Mouse (Mus musculus): ENCODE measurements around the gene Irx5.
A peak's percentile ranks its signal among the peaks of the same experiment; 100 is the strongest.

Gene Irx5

DNA sequence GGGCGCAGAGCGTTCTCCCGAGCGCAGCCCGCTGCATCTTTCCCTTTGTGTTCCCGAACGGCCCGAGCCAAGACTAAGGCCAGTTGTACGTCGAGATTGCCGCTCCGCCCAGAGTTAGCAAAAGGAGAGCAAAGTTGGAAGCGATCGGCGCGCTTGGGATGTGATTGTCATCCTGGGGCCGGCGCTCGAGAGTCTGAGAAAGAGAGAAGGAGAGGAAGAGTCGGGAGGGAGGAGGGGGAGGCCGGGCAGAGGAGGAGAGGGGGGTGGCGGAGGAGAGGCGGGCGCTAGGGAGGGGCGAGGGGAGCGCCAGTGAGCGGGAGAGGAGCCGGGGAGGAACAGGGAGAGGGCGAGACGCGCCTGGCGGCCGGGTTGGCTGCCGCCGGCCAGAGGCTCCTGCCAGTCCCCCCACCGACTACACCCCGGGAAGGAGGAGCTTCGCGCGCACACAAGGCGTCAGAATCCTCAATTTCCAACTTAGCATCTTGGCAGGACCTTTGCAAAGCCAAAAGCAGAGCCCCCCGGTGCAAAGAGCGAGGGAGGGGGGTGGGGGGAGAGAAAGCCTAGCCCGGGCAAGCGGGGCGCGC lies at the start of gene Irx5:
Gene Irx5 (plus strand): TSS at position 228 of the 584 bp plus-strand sequence.
- DNase-seq (ENCODE audit: low spot score in 2 of 2): no peak

DNA sequence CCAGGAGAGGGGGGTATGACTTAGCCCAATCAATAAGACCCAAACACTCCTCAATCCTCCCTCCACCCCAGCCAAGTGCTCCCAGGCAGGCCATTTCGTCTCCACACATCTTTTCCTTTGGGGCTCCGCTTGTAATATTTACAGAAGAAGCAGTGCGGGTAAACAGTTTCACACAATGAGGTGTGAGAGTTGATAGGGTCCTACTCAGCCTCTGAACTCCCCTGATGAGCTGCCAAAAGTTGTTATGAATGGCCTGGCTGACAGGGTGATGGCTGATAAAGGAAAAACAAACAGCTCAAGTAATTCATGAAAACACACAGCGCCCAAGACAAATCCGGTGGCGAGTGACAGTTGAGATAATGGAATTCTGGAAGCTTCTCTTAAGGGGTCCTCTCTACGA lies 45.2 kb upstream of the Irx5 start:
- DNase-seq (ENCODE audit: low spot score in 2 of 2): no peak

DNA sequence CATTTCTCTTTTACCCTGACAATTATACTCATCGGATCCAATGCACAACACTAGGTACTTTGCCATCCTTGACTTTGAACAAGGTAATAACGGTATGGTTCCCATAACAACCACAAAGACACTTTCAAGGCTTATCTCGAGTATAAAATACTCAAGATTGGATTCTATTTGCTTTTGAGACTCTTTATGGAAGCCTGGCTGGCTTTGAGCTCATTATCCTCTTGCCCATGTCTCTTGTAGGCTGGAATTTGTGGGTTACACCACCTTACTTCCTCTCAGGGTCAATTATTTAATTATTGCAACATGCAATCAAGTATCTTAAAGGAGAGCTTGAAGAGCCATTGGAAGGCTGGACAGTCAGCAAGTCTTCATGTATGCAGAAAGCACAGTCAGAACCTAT lies 43.7 kb upstream of the Irx5 start:
- no peak for DNase-seq (ENCODE audit: low spot score in 2 of 2)

DNA sequence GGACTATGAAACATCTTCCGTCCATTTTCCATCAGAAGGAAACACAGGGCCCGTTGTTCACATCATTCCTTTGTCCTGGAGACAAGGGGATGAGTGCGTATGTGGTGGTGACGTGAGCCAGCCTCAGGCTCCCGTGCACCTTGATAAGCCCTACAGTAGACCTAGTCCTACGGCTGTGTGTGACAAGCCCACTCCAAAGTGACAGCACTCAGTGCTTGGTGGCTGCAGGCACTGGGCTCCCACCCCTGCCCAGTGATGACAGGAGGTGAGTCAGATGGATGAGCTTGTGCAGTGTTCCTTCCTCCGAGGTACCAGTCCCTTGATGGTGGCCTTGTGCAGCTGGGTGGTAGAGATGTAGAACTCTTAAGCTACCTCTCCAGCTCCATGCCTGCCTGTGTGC lies 33.7 kb upstream of the Irx5 start:
- DNase-seq (ENCODE audit: low spot score in 2 of 2): no peak

DNA sequence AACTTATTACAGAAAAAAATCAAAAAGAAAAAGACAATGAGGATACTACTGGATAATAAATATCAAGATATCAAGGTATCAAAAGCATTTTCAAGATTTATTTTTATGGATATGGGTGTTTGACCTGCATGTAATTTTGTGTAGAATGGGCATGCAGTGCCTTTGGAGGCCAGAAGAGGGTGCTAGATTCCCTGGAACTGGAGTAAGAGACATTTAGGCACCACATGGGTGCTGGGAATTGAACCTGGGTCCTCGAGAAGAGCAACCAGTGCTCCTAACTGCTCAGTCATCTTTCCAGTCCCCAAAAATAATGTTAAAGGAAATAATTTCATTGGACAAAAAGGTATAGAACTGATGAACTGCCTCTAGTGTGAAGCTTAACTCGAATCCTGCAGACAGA lies 30.2 kb upstream of the Irx5 start:
- DNase-seq (ENCODE audit: low spot score in 2 of 2): no peak

DNA sequence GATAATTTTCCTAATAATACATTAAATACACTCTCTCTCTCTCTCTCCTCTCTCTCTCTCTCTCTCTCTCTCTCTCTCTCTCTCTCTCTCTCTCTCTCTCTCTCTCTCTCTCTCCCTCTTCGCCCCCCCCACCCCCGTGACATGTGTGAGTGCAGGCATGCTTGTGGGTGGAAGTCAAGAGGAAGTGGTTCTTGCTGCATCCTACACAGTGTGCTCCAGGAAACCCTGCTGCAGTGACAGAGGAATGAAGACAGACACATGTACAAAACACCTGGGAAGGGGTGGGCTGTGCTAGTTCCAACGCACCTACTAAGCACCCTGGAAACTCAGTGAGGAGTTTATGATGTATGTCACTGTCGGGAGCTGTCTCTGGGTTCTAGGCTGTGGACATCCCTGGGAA lies 28.2 kb upstream of the Irx5 start:
- DNase-seq (ENCODE audit: low spot score in 2 of 2): peak in 1 of 2 experiments; percentile 8

DNA sequence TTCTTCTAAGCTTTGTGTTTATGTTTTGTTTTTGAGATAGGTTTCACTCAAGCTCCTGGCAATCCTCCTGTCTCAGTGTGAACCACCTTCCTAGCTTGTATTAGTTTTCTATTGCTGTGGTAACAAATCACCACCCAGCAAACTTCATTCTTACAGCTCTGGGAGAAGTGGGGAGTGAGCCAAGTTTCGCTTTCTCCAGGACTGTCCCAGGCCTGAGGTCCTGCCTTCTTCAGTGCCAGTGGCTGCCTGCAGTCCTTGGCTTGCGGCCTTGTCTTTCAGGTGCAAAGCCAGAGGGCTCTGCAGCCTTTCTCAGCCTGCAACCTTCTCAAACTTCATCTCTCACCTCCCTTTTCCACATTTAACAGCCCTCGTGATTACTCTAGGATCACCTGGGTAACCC lies 25.6 kb upstream of the Irx5 start:
- DNase-seq (ENCODE audit: low spot score in 2 of 2): no peak

DNA sequence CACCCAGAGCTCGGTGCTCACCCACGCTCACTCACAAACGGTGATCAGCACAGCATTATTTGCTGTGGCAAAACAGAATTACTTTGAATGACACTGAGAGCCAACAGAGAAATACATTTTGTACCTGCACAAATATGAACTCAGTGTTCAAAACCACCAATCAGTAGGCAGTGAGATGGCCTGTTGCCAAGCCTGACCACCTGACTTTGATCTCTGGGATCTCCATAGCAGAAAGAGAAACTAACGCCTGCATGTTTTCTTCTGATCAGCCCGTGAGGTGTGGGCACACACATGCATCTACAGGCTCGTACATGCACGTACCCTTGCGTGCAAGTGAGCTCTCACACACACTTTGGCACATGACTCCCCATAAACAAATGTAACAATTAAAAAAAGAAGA lies 24.0 kb upstream of the Irx5 start:
- DNase-seq (ENCODE audit: low spot score in 2 of 2): no peak

DNA sequence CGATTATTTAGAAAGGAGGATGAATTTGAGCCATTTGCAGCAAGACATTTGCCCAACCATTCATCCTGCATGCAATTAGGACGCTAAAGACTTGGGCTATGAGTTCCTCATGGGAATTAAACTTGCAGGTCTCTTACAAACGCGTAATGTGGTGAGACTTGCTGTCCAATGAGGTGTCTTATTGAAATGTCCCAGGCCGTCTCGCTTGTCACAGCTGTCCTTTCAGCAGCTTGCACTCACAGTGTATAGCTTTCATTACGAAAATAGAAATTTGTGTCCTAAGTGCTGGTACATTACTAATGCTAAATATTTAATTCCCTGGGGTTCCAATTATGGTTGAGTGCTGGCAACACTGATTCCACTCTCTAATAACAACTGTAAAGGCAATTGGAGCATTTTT lies 22.3 kb upstream of the Irx5 start:
- DNase-seq (ENCODE audit: low spot score in 2 of 2): no peak

DNA sequence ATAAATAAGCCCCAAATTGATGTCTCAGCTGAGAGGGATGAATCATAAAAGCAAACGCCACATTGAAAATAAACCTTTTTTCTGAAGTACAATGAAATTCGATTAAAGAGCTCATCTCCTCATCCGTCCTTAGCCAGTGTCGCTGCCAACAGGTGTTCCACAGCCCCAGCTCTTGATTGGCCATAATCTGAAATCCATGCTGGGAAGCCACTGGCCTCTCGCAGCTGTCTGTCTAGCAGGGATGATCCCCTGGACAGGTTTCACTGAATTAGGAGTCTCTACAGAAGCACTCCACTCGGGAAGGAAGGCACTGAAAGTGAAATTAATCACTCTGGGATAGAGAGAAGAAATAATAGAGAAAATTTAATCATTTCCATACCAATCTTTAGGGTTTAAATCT lies 21.4 kb upstream of the Irx5 start:
- no peak for DNase-seq (ENCODE audit: low spot score in 2 of 2)

DNA sequence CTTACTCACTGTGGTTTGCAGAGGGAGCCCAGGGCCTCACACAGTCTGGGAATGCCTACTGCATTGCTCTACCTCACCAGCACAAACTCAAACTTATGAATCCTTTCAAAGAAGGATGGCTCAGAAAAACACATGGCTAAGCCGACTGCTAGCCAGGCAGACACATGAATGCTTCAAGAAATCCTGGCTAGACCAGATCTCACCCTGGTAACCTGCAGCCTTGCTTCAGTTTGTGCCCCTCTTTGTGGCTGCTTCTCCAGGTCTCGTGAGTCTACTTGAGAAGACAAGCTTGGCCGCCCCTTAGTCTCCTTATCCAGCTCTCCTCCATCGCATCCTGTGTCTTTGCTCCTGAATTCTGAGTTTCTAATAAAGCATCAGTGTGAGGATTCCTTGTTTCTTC lies 13.9 kb upstream of the Irx5 start:
- no peak for DNase-seq (ENCODE audit: low spot score in 2 of 2)

DNA sequence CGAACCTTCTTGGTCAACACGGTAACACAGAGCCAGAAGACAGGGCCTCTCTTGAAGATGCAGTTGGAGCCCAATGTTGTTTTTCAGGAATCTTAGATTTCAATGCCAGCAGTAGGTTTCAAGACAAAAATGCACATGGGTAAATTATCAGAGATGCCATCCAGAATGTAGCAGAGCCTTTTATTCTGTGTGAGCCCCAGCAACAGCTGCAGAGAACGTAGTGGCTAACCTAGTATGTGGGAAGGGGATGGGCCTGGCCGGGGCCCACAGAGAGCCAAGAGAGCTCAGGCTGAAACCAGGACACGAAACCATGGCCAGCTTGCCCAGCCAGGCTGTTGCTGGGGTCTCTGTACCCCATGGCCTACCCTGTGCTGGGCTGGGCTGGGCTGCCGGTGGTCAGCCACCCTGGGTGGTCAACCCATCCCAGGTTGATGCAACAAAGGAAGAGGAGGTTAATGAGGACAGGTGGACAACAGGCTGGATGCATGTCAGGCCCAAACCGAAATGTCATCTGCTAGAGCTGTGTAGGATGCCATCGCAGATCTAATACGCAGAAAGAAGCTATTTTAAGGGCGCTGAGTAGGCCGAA lies 7.4 kb upstream of the Irx5 start:
- DNase-seq (ENCODE audit: low spot score in 2 of 2): no peak

DNA sequence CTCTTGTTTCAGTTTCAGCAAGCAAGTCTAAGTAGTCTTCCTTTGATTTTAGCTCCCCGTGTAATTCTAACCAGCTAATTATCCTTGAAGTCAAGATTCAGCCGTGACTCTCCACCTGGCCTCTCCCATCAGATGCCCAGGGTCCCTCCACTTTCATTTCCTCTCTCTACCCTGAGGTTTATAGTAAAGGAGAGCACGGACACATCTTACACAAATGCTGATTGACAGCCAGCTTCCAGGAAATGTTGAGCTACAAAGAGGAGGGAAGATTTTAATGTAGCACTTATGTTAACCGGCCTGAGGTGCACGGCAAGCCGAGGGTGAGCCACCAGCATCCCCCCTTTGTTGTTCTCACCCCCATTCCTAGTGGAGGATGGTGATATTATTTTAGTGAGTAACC lies 4.0 kb upstream of the Irx5 start:
- DNase-seq (ENCODE audit: low spot score in 2 of 2): no peak

DNA sequence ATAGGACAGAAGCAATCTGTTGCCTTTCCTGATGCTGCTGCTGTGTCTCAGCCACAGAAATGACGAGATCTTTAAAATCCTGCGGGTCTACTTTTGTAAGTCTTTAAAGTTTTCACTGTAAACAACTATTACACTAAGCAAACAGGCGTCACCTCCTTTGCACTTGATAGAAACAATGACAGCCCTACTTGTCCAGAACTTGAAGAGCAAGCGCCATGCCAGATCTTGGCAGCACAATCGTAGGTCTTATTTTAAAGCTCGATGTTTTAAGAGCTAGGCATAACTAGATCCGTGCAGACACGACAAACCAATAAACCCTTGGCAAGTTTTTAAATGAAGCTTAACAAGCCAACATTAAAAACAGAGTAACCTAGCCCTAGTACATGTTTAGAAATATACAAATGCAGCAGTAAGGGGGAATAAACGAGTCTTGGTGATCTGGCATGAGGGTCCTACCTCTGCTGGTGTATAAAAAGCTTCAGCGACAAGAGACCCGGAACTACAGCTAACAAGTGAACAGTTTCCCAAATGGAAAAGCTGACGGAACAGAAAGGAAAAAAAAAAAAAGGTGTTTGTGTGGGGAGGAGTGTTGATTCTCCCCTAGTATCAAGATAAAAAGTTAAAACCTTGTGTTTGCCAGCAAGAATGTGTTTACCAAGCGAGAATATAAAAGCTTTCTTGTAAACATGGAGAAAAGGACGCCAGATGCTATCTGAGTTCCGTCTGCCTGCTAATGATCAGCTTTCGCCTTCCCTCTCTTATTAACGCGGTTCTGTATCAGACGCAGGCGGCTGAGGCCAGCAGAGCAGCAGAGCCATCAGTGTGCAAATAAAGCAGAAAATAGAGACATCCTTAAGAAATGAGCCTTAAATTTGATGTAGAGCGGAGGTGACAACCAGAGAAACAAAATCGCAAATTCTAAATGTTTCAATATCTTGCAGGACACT lies 2.6 kb upstream of the Irx5 start:
- DNase-seq (ENCODE audit: low spot score in 2 of 2): no peak

DNA sequence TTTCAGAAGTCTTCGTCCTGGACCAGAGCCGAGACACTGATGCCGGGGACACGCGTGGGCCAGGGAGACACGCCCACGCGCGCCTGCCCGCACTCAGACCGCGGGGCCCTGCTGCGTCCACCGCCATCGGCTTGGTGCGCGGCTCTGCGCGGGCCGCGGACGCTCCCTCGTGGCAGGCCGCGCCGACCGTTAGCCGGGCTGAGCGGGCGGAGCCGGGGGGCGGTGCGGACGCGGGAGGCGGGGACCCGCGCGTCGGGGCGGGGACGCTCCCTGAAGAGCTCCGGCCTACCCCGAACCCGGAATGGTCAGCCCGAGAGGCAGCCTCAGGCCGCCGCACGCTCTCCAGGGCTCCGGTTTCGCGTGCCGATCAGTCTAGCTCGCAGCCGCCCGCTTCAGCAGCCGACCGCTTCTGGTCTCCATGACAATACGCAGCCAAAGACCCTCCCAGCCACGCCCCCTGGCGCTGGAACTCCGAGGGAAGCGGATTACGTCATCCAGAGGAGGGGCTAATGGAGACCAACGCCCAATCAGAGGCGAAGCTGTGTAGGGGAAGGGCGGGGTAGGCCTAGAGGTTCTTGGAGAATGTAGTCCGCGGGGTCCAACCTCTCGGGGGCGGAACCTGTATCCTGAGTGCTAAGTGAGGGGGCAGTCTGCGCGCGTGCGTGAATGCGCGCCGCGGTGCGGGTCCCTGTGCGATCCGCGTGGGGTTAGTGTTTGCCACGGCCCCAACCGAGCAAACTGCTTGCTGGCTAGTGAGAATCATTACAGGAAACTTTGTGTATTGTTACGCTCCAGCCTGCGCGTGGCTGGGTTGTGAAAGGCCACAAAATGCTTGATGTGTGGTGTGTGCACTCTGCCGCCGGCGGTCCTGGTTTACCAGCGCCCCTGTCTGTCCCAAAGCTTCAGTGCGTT lies 1.5 kb upstream of the Irx5 start:
- DNase-seq (ENCODE audit: low spot score in 2 of 2): peak; percentile 93 to 95

DNA sequence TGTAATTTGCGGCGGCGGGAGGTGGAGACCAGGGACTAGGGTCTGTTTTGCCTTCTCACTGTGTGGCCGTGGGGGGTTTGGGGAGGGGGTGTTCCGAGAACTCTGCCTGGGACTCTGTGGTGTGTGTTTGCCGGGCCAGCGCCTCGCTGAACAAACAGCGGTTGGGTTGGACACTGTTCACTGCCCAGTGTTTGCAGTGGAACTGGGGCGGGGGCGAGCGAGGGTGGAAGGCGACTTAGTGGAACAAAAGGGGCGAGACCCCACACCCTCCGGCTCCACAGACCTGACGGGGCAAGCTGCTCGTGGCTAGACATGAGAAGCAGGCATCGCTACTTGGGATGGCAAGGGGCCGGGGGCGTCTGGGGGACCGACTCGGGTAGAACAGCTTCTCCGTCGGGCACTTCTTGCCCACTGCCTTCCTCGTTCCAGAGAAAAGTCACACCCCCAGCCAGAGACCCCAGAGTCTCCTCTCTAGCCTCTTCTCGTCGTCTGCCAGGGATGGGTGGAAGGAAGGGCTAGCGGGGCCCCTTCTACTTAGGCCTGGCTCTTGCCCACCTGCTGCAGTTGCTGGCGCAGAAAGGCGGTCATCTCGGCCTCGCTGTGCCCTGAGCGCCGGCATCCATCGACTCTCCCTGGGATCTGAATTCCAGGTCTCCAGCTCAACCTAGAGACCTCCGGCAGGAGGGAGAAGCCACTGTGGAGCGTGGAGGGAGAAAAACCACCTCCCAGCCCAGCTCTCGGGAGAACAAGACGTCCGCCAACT lies 631 bp upstream of the Irx5 start:
- peak in 1 of 2 experiments; percentile 39 for DNase-seq (ENCODE audit: low spot score in 2 of 2)

DNA sequence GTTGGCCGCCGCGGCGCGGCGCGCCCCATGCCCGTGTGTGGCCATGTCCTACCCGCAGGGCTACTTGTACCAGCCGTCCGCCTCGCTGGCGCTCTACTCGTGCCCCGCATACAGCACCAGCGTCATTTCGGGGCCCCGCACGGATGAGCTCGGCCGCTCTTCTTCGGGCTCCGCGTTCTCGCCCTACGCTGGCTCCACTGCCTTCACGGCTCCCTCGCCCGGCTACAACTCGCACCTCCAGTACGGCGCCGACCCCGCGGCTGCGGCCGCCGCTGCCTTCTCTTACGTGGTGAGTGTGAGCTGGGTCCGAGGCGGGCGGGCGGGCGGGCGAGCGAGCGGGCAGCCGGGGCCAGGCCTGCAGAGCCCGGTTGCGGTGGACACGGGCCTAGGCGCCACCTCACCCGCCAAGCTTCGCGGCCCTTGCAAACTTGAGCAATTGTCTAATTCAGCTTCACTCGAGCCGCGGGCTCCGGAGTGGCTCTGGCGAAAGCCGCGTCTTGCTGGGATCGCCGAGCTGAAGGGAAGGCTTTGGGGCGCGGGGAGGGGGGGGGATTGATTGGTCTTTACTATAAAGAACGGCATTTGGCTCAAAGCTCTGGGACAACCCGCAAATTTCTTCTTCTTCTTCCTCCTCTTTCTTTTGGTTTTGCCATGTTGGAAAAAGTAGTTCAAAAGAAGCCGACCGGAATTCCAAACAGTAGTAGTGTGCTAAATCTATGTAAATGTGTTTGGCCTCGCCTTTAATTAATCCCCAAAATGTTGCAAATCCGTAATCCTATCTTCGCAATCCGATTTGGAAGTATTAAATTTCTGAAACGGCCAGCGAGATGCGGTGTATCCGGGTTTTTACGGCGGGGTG lies 945 bp downstream of the Irx5 start:
- no peak for DNase-seq (ENCODE audit: low spot score in 2 of 2)

DNA sequence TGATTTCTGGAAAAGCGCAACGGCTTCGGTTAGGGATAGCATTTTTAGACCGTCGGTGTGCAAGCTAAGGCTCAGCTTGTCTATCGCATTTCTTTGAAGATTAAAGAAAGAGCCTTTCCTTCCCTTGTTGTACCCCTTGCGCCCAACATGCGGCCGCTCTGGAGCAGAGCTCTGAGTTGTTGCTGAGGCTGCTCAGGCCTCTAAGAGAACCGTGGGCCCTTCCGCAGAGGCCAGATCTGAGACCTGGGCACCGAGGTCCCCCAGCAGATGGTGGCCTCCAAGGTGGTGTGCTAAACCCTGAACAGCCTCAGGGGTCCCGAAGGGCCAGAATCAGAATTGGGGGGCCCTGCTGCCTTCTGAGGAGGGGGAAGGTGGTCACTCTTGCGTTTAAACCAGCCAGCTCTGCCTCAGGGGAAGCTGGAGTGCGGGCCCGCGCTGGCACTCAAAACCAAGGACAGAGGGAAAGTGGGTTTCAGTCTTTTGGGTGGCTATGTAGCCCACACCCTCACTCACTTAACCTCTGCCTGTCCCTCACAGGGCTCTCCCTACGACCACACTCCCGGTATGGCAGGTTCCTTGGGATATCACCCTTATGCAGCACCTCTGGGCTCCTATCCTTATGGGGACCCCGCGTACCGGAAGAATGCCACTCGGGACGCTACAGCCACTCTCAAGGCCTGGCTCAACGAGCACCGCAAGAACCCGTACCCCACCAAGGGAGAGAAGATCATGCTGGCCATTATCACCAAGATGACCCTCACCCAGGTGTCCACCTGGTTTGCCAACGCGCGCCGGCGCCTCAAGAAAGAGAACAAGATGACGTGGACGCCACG lies 1.8 kb downstream of the Irx5 start:
- no peak for DNase-seq (ENCODE audit: low spot score in 2 of 2)

DNA sequence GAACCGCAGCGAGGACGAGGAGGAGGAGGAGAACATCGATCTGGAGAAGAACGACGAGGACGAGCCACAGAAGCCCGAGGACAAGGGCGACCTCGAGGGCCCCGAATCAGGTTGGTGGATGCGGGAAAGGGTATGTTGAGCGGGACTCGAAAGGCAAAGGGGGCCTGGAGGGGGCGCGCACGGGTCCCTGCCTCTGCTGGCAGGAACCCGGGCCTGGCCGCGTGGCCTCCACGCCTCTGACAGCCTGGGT lies 2.3 kb downstream of the Irx5 start:
- DNase-seq (ENCODE audit: low spot score in 2 of 2): peak in 1 of 2 experiments; percentile 14
